Mouse (Mus musculus) lung, adult 2 months (tissue): Measurements from ENCODE around the gene Tspoap1. TPM values are rescaled to one million over a fixed set of nuclear protein-coding genes. Genes with fewer than 3 reads are reported as not detected.

ENCODE experiments used
- DNase-seq: peaks from one replicate; pipeline ENCODE4 v3.0.0; 2022
- H3K4me1 ChIP-seq: fragments of 200-500 bp; 2 replicates; pipeline ENCODE4 v1.6.1; 2011; ENCODE audit warnings: low read length; ENCODE audit not compliant: control insufficient read depth, insufficient read depth
- H3K4me3 ChIP-seq: fragments of 200-500 bp; replicated peaks from 2 replicates; pipeline ENCODE3; 2011; ENCODE audit warnings: low read depth, mild to moderate bottlenecking, control low read depth, low read length; ENCODE audit errors: extremely low read depth
- CTCF ChIP-seq: fragments of 200-500 bp; IDR thresholded peaks from 2 replicates; pipeline ENCODE4 v1.5.1; 2011; ENCODE audit warnings: mild to moderate bottlenecking, low read length, control low read depth; ENCODE audit not compliant: insufficient read depth
- POLR2A ChIP-seq: fragments of 200-500 bp; IDR thresholded peaks from 2 replicates; pipeline ENCODE4 v1.6.1; 2011; ENCODE audit warnings: low read depth, mild to moderate bottlenecking, control low read depth, low read length, borderline replicate concordance; ENCODE audit errors: extremely low read depth
- WGBS: fragments of 180-500 bp; shearing (Covaris S2); methylation state at CpG from one replicate; pipeline ENCODE4 v1.1.7; 2018; 5-methylcytosine and 5-hydroxymethylcytosine counted together
- polyA plus RNA-seq: library from polyadenylated mRNA; depleted of rRNA; stranded (reverse); fragments of >200 nt; gene quantifications from 2 replicates; pipeline ENCODE4 v1.2.3, GENCODE M21; 2012; rRNA removed

Gene Tspoap1
- polyA plus RNA-seq = 5.8 TPM in 2 replicates

GRCm38 (mm10) chr11:87760301-87761081 is at the start of gene Tspoap1:
TSS of gene Tspoap1 (plus strand) at chr11:87760541.
- TF ChIP-seq CTCF (no peak), POLR2A (no peak)
- 10% methylated on average over 23 of the region's 23 CpGs for WGBS
- no peak for DNase-seq
- no peak within 1 kb of the TSS for H3K4me3 ChIP-seq
- H3K4me1 ChIP-seq = no peaks in the 10 kb centered on the region

GRCm38 (mm10) chr11:87712188-87712587 is 48.2 kb upstream of the Tspoap1 start:
- WGBS = 68% methylated on average over 4 of the region's 4 CpGs
- DNase-seq = no peak

GRCm38 (mm10) chr11:87715999-87716398 is 44.3 kb upstream of the Tspoap1 start:
- 82% methylated on average over 4 of the region's 4 CpGs for WGBS
- H3K4me1 ChIP-seq = no peaks in the 10 kb centered on the region
- no peak for TF ChIP-seq CTCF
- TF ChIP-seq POLR2A = no peak
- no peak for DNase-seq
- no peak overlapping the region for H3K4me3 ChIP-seq

More at GRCm38 (mm10) chr11:87712188-87712587, 48.2 kb upstream of the Tspoap1 start:
- TF ChIP-seq POLR2A (no peak), CTCF (no peak)
- no peaks in the 10 kb centered on the region for H3K4me1 ChIP-seq
- no peak overlapping the region for H3K4me3 ChIP-seq

DNA sequence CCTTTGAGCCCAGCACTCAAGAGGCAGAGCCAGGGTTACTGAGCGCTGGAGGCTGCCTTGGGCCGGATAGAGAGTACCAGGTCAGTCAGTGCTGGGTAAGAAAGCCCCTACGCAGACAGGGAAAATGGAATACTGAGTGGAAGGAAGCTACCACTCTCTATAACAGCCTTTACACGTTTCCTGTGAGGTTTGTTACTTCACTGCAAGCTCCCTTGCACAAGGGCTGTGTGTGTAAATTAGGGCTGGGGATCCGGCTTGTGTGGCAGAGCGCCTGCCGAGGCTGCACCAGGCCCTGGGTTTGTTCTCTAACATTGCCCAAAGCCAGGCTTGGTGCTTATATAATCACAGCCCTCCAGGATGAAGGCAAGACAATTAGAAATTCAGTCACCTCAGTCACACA is 40.8 kb upstream of the Tspoap1 start:
- H3K4me1 ChIP-seq = no peaks in the 10 kb centered on the region
- DNase-seq = no peak
- H3K4me3 ChIP-seq = no peak overlapping the region
- TF ChIP-seq POLR2A (no peak), CTCF (no peak)
- 64% methylated on average over 7 of the region's 7 CpGs for WGBS

- no peaks in the 10 kb centered on the region for H3K4me1 ChIP-seq
- no peak overlapping the region for H3K4me3 ChIP-seq
- 61% methylated on average over 9 of the region's 9 CpGs for WGBS
- no peak for DNase-seq
- TF ChIP-seq POLR2A (no peak), CTCF (0 out of 2 replicates have a peak, but pooled peaks have one; percentile 6)
Observed at GRCm38 (mm10) chr11:87720324-87720723, 40.0 kb upstream of the Tspoap1 start.

GRCm38 (mm10) chr11:87720839-87721238 is 39.5 kb upstream of the Tspoap1 start:
- TF ChIP-seq POLR2A (no peak), CTCF (no peak)
- no peaks in the 10 kb centered on the region for H3K4me1 ChIP-seq
- no peak overlapping the region for H3K4me3 ChIP-seq
- no peak for DNase-seq
- WGBS = 47% methylated on average over 9 of the region's 9 CpGs

DNA sequence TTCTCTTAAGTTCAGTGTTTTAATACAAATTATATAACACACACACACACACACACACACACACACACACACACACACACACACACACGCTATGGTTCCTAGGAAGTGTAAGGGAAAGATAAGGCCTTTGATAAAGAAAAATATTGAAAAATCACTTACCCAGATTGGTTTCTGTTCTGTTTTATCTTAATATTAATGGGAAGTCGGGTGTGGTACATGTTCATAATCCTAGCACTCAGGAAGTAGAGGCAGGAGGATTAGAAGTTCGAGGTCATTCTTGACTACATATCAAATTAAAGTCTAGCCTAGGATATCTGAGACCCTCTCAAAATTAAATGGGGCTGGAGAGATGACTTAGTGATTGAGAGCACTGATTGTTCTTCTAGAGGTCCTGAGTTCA is 38.2 kb upstream of the Tspoap1 start:
- no peak for DNase-seq
- 73% methylated on average over 3 of the region's 3 CpGs for WGBS
- Histone ChIP-seq H3K4me1 (no peaks in the 10 kb centered on the region), H3K4me3 (no peak overlapping the region)
- TF ChIP-seq POLR2A (no peak), CTCF (no peak)

DNA sequence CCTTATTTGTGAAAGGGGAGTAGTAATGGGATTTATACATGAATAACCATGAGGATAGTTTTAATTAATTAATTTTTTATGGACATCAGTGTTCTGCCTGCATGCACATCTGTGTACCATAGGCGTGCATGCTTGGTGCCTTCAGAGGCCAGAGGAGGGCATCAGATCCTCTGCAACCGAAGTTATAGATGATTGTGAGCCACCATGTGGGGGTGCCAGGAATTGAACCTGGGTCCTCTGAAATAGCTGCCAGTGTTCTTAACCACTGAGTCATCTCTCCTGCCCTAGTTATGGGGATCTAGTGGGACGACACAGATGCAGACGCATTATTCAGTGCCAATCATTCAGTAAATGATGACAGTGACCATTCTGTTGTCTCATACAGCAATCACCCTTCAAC is 37.5 kb upstream of the Tspoap1 start:
- 85% methylated on average over 4 of the region's 4 CpGs for WGBS
- DNase-seq = no peak
- TF ChIP-seq CTCF (no peak), POLR2A (no peak)
- H3K4me1 ChIP-seq = no peaks in the 10 kb centered on the region
- H3K4me3 ChIP-seq = no peak overlapping the region

GRCm38 (mm10) chr11:87725515-87725914 is 34.8 kb upstream of the Tspoap1 start:
- DNase-seq = no peak
- no peaks in the 10 kb centered on the region for H3K4me1 ChIP-seq
- H3K4me3 ChIP-seq = no peak overlapping the region
- no peak for TF ChIP-seq POLR2A
- no peak for TF ChIP-seq CTCF

- Histone ChIP-seq H3K4me1 (no peaks in the 10 kb centered on the region), H3K4me3 (no peak overlapping the region)
- DNase-seq = no peak
- no peak for TF ChIP-seq POLR2A
- TF ChIP-seq CTCF = no peak
- WGBS = 34% methylated on average over 6 of the region's 6 CpGs
Observed at GRCm38 (mm10) chr11:87725964-87726562, 34.3 kb upstream of the Tspoap1 start.
